Mouse (Mus musculus): Measurements from ENCODE around the gene Scamp3. TPM values are rescaled to one million over a fixed set of nuclear protein-coding genes. Genes with fewer than 3 reads are reported as not detected.

Gene Scamp3
- polyA plus RNA-seq, 1 experiment from 2014 or later, result 82.8 TPM

GRCm38 (mm10) chr3:89166945-89167344 lies 10.3 kb upstream of the Scamp3 start:
- Histone ChIP-seq H3K27ac (ENCODE audit: low read depth, low read length) (no peak overlapping the region), H3K27me3 (ENCODE audit: control insufficient read depth, insufficient read depth, low read length) (no peaks in the 10 kb centered on the region), H3K9me3 (replicated peaks; ENCODE audit: control insufficient read depth, low read length) (no peaks in the 10 kb centered on the region), H3K4me2 (no peak overlapping the region), H3K36me3 (ENCODE audit: control insufficient read depth, insufficient read depth, low read length) (peaks cover 33% of the 10 kb centered on the region), H3K4me1 (ENCODE audit: control insufficient read depth, insufficient read depth, low read length) (peaks cover 13% of the 10 kb centered on the region), H3K9ac (ENCODE audit: low read depth, low read length) (no peak overlapping the region), H3K4me3 (ENCODE audit: low read depth, low read length) (no peak overlapping the region)
- ATAC-seq (replicated peaks; ENCODE audit: insufficient number of reproducible peaks, low FRiP score, low TSS enrichment), result no peak
- WGBS (ENCODE audit: insufficient replicate concordance), result 92% methylated on average over 19 of the region's 19 CpGs

GRCm38 (mm10) chr3:89174844-89175243 lies 2.4 kb upstream of the Scamp3 start:
- Histone ChIP-seq H3K4me3 (ENCODE audit: low read depth, low read length) (no peak overlapping the region), H3K4me1 (ENCODE audit: control insufficient read depth, insufficient read depth, low read length) (peaks cover 14% of the 10 kb centered on the region; the same call in 1 of the 2 replicates), H3K27ac (ENCODE audit: low read depth, low read length) (no peak overlapping the region), H3K27me3 (ENCODE audit: control insufficient read depth, insufficient read depth, low read length) (no peaks in the 10 kb centered on the region), H3K4me2 (no peak overlapping the region), H3K36me3 (ENCODE audit: control insufficient read depth, insufficient read depth, low read length) (peaks cover 53% of the 10 kb centered on the region), H3K9me3 (replicated peaks; ENCODE audit: control insufficient read depth, low read length) (no peaks in the 10 kb centered on the region), H3K9ac (ENCODE audit: low read depth, low read length) (no peak overlapping the region)
- 91% methylated on average over 11 of the region's 11 CpGs for WGBS (ENCODE audit: insufficient replicate concordance)
- no peak for ATAC-seq (replicated peaks; ENCODE audit: insufficient number of reproducible peaks, low FRiP score, low TSS enrichment)

DNA sequence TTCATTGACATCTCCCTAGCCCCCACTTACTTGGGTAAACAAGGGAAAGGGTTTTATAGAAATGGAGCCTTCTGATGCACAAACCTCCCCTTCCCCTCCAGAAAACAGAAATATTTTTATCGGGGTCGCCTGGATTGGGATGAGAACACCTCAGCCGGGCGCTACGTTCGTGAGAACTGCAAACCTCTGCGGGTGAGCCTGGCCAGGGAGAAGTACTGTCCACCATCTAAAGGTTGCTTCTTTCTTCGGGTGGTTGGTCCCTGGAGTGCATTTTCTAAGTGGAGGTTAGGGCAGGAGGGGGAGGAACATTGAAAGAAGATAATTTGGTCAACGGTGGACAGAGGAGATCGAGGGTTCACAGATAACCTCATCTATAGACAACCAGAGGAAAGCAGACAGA lies 1.7 kb upstream of the Scamp3 start:
- no peak overlapping the region for H3K9ac ChIP-seq (ENCODE audit: low read depth, low read length)
- ATAC-seq (replicated peaks; ENCODE audit: insufficient number of reproducible peaks, low FRiP score, low TSS enrichment), result no peak
- no peak overlapping the region for H3K4me2 ChIP-seq
- peaks cover 14% of the 10 kb centered on the region; the same call in 1 of the 2 replicates for H3K4me1 ChIP-seq (ENCODE audit: control insufficient read depth, insufficient read depth, low read length)
- 91% methylated on average over 10 of the region's 10 CpGs for WGBS (ENCODE audit: insufficient replicate concordance)
- H3K36me3 ChIP-seq (ENCODE audit: control insufficient read depth, insufficient read depth, low read length), result peaks cover 51% of the 10 kb centered on the region
- no peaks in the 10 kb centered on the region for H3K9me3 ChIP-seq (replicated peaks; ENCODE audit: control insufficient read depth, low read length)
- H3K27ac ChIP-seq (ENCODE audit: low read depth, low read length), result no peak overlapping the region
- no peaks in the 10 kb centered on the region for H3K27me3 ChIP-seq (ENCODE audit: control insufficient read depth, insufficient read depth, low read length)
- no peak overlapping the region for H3K4me3 ChIP-seq (ENCODE audit: low read depth, low read length)

DNA sequence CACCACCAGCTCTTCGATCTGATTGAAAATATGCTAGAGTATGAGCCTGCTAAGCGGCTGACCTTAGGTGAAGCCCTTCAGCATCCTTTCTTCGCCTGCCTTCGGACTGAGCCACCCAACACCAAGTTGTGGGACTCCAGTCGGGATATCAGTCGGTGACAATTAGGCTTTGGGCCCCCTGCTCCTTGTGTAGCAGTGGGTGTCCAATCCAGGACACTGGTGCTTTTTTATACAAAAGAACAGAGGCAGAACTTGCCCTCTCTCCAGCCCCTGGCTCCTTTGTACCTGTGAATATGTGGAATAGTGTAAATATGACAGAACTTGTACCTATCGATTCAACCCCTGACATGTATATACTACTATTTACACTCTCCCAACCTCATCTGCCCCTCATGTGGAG lies 852 bp upstream of the Scamp3 start:
- no peak overlapping the region for H3K4me2 ChIP-seq
- H3K9me3 ChIP-seq (replicated peaks; ENCODE audit: control insufficient read depth, low read length), result no peaks in the 10 kb centered on the region
- no peak for ATAC-seq (replicated peaks; ENCODE audit: insufficient number of reproducible peaks, low FRiP score, low TSS enrichment)
- H3K4me1 ChIP-seq (ENCODE audit: control insufficient read depth, insufficient read depth, low read length), result peaks cover 14% of the 10 kb centered on the region; the same call in 1 of the 2 replicates
- H3K4me3 ChIP-seq (ENCODE audit: low read depth, low read length), result no peak overlapping the region; the same call in 1 of the 2 replicates
- no peak overlapping the region for H3K27ac ChIP-seq (ENCODE audit: low read depth, low read length)
- H3K36me3 ChIP-seq (ENCODE audit: control insufficient read depth, insufficient read depth, low read length), result peaks cover 54% of the 10 kb centered on the region
- H3K27me3 ChIP-seq (ENCODE audit: control insufficient read depth, insufficient read depth, low read length), result no peaks in the 10 kb centered on the region
- no peak overlapping the region for H3K9ac ChIP-seq (ENCODE audit: low read depth, low read length)
- 85% methylated on average over 7 of the region's 7 CpGs for WGBS (ENCODE audit: insufficient replicate concordance)

GRCm38 (mm10) chr3:89178107-89178385 lies 773 bp downstream of the Scamp3 start:
- Histone ChIP-seq H3K4me3 (ENCODE audit: low read depth, low read length) (peak overlapping the region; percentile 80), H3K4me1 (ENCODE audit: control insufficient read depth, insufficient read depth, low read length) (peaks cover 17% of the 10 kb centered on the region; the same call in 1 of the 2 replicates)
- no peak for ATAC-seq (replicated peaks; ENCODE audit: insufficient number of reproducible peaks, low FRiP score, low TSS enrichment)

DNA sequence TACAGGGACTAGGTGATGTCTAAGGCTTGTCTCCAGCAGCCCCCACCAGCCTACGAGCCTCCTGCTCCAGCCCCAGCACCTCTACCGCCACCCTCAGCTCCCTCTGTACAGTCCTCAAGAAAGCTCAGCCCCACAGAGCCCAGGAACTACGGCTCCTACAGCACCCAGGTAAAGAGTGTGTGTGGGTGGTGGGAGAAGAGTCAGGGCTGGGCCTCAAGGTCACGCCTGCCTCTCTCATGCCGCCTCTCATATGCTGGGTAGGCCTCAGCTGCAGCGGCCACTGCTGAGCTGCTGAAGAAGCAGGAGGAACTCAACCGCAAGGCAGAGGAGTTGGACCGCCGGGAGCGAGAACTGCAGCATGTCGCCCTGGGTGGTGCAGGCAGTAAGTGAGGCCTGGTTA lies 1.8 kb downstream of the Scamp3 start:
- Histone ChIP-seq H3K27me3 (ENCODE audit: control insufficient read depth, insufficient read depth, low read length) (no peaks in the 10 kb centered on the region), H3K4me3 (ENCODE audit: low read depth, low read length) (no peak overlapping the region), H3K27ac (ENCODE audit: low read depth, low read length) (no peak overlapping the region), H3K4me1 (ENCODE audit: control insufficient read depth, insufficient read depth, low read length) (peaks cover 23% of the 10 kb centered on the region; the same call in 1 of the 2 replicates), H3K36me3 (ENCODE audit: control insufficient read depth, insufficient read depth, low read length) (peaks cover 39% of the 10 kb centered on the region), H3K4me2 (no peak overlapping the region), H3K9ac (ENCODE audit: low read depth, low read length) (no peak overlapping the region), H3K9me3 (replicated peaks; ENCODE audit: control insufficient read depth, low read length) (no peaks in the 10 kb centered on the region)
- ATAC-seq (replicated peaks; ENCODE audit: insufficient number of reproducible peaks, low FRiP score, low TSS enrichment), result no peak
- 91% methylated on average over 11 of the region's 11 CpGs for WGBS (ENCODE audit: insufficient replicate concordance)

More at GRCm38 (mm10) chr3:89178107-89178385, 773 bp downstream of the Scamp3 start:
- Histone ChIP-seq H3K4me2 (peak overlapping the region; percentile 89), H3K9ac (ENCODE audit: low read depth, low read length) (peak overlapping the region; percentile 92), H3K9me3 (replicated peaks; ENCODE audit: control insufficient read depth, low read length) (no peaks in the 10 kb centered on the region), H3K27me3 (ENCODE audit: control insufficient read depth, insufficient read depth, low read length) (no peaks in the 10 kb centered on the region), H3K36me3 (ENCODE audit: control insufficient read depth, insufficient read depth, low read length) (peaks cover 49% of the 10 kb centered on the region), H3K27ac (ENCODE audit: low read depth, low read length) (peak overlapping the region; percentile 67)
- WGBS (ENCODE audit: insufficient replicate concordance), result 6% methylated on average over 6 of the region's 6 CpGs

GRCm38 (mm10) chr3:89181749-89182500 lies 4.7 kb downstream of the Scamp3 start:
- H3K9me3 ChIP-seq (replicated peaks; ENCODE audit: control insufficient read depth, low read length), result no peaks in the 10 kb centered on the region
- ATAC-seq (replicated peaks; ENCODE audit: insufficient number of reproducible peaks, low FRiP score, low TSS enrichment), result no peak
- H3K9ac ChIP-seq (ENCODE audit: low read depth, low read length), result no peak overlapping the region
- no peak overlapping the region for H3K4me2 ChIP-seq
- H3K4me1 ChIP-seq (ENCODE audit: control insufficient read depth, insufficient read depth, low read length), result peaks cover 24% of the 10 kb centered on the region; the same call in 1 of the 2 replicates
- H3K36me3 ChIP-seq (ENCODE audit: control insufficient read depth, insufficient read depth, low read length), result peaks cover 18% of the 10 kb centered on the region
- peaks cover 3% of the 10 kb centered on the region; the same call in 1 of the 2 replicates for H3K27me3 ChIP-seq (ENCODE audit: control insufficient read depth, insufficient read depth, low read length)
- no peak overlapping the region for H3K4me3 ChIP-seq (ENCODE audit: low read depth, low read length)
- 90% methylated on average over 27 of the region's 27 CpGs for WGBS (ENCODE audit: insufficient replicate concordance)
- no peak overlapping the region for H3K27ac ChIP-seq (ENCODE audit: low read depth, low read length)

DNA sequence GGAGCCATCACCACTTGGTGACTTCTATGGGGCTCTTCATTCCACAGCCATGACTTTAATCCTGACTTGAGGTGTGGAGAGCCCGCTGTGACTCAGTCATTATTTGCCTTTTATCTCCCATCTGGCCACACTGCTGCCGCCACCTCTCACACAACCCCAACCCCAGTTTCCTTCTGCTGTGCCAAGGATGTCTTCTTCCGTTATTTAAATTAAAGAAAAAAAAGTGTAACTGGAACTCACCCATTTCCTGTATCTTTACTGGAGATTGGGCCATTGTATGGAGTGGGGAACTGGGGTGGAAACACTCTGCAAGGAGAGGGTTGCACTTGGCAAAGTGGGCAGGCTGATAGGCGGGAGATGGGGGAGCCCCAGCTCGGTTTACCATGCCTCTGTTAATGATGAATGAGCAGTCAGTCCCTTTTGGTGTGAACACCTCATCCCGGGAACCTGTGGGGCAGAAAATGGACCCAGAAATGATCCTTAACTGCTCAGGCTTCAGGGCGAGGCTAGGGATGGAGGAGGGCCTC lies 5.3 kb downstream of the Scamp3 start:
- Histone ChIP-seq H3K27me3 (ENCODE audit: control insufficient read depth, insufficient read depth, low read length) (peaks cover 4% of the 10 kb centered on the region; the same call in 1 of the 2 replicates), H3K9ac (ENCODE audit: low read depth, low read length) (no peak overlapping the region; the same call in 1 of the 2 replicates), H3K36me3 (ENCODE audit: control insufficient read depth, insufficient read depth, low read length) (peaks cover 18% of the 10 kb centered on the region), H3K9me3 (replicated peaks; ENCODE audit: control insufficient read depth, low read length) (no peaks in the 10 kb centered on the region), H3K4me3 (ENCODE audit: low read depth, low read length) (peak overlapping the region; percentile 63), H3K4me2 (peak overlapping the region; percentile 95), H3K4me1 (ENCODE audit: control insufficient read depth, insufficient read depth, low read length) (peaks cover 24% of the 10 kb centered on the region; the same call in 1 of the 2 replicates), H3K27ac (ENCODE audit: low read depth, low read length) (no peak overlapping the region)
- ATAC-seq (replicated peaks; ENCODE audit: insufficient number of reproducible peaks, low FRiP score, low TSS enrichment), result 0 out of 2 replicates have a peak, but pooled peaks have one; percentile 5
- 46% methylated on average over 7 of the region's 7 CpGs for WGBS (ENCODE audit: insufficient replicate concordance)
